Mouse (Mus musculus): Measurements from ENCODE around the gene Tcf12.

Gene Tcf12

DNA sequence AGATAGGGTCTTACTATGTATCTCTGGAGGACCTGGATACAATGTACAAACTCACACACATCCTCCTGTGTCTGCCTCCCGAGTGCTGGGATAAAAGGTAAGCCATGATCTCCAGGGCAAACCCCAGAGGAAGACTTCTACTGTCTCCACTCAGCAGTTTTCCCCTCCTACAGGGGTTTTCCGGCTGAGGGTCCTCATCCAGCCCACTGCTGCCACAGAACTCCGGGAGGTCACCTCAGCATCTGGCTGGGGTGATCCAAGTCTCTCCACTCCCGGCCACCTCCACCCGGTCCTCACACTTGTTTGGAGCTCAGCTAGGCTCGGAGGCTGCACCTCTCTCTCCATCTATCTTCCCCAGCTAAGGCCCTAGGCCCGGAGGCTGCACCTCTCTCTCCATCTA, 308.4 kb downstream of the Tcf12 start:
- no peak for DNase-seq (ENCODE audit: low spot score)

DNA sequence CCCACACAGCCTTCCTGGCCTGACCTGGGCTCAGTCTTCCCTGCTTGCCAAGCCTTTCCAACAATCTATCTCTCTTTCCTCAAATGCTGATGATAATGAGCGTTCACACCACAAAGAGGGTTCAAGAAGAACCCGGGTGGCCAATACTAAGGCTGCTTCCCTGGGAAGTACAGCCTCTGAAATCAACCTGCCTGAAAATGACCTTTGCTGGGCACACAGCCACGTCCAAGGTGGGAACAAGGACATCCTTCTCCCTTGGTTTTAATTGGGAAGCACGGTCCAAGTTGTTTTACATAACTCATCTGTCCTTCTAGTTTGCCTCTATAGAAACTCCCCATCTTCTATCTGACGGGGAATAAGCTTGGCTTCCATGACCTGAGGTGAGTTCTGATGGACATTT, 312.1 kb downstream of the Tcf12 start:
- no peak for DNase-seq (ENCODE audit: low spot score)

DNA sequence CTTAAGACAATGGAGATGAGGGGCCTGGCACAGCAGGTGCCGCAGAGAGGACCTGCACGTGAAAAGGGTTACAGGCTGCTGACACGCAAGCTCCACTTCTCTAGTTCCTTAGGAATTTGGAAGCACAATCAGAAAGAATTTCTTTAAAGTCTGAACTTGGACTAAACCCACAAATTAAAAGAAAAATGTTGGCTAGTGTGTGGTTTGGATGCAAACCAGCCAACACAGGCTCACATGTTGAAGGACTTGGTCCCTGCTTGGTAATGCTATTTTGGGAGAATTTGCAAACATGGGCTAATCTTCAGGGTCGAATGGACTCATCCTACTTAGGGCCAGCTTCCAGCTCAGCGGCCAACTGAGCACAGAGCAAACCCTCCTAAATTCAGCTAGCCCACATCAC, 313.5 kb downstream of the Tcf12 start:
- no peak for DNase-seq (ENCODE audit: low spot score)
